Mouse (Mus musculus) C2C12 (cell line): Measurements from ENCODE around the gene Hipk3.

Experiments used
- CTCF ChIP-seq: IDR thresholded peaks from one replicate; pipeline ENCODE4 v1.5.1; 2011; ENCODE audit not compliant: control insufficient read depth, insufficient read depth, insufficient read length
- MAX ChIP-seq: IDR thresholded peaks from one replicate; pipeline ENCODE4 v1.6.1; 2011; ENCODE audit warnings: mild to moderate bottlenecking, control low read depth
- MYOD1 ChIP-seq: IDR thresholded peaks from one replicate; pipeline ENCODE4 v1.6.1; 2011; ENCODE audit warnings: low read depth; ENCODE audit not compliant: control insufficient read depth, insufficient read length

GRCm38 (mm10) chr2:104491221-104491795, 2.9 kb downstream of the Hipk3 start:
- TF ChIP-seq MAX (no peak), CTCF (no peak), MYOD1 (no peak)
